Mouse (Mus musculus) left cerebral cortex, adult 2 months (tissue): ENCODE measurements around the gene Gngt2. TPM values are rescaled to one million over a fixed set of nuclear protein-coding genes. Genes with fewer than 3 reads are reported as not detected.

Experiments used
- DNase-seq, 2 experiments: peaks; one replicate each; pipeline ENCODE4 v3.0.0; 2021 to 2022; ENCODE audit warnings: low spot score in 2 of 2, mixed read lengths in 1 of 2; ENCODE audit errors: extremely low spot score in 1 of 2
- H3K27ac ChIP-seq: fragments of 200-600 bp; 2 replicates; pipeline ENCODE4 v1.8.1; 2022
- H3K4me3 ChIP-seq: fragments of 200-600 bp; 2 replicates; pipeline ENCODE4 v1.8.1; 2022
- CTCF ChIP-seq: fragments of 200-600 bp; IDR thresholded peaks from 2 replicates; pipeline ENCODE4 v1.8.1; 2022; ENCODE audit warnings: antibody characterized with exemption, mild to moderate bottlenecking, moderate library complexity
- intact Hi-C: fragments of 180-260 bp; cut with DNase I; formaldehyde crosslinking; loops from one replicate; pipeline ENCODE4 v1.15.1; 2025
- long read RNA-seq, 2 experiments: library from polyadenylated mRNA; stranded (forward); transcript quantifications; one replicate each; pipeline ENCODE4 v2.0.0; 2021; ENCODE audit warnings: borderline mapping rate in 2 of 2
- total RNA-seq, 2 experiments: library from RNA; stranded (reverse); gene quantifications; 2 replicates each; pipeline ENCODE4 v1.2.3; 2021

The Gngt2 gene
- total RNA-seq, result 1 to 10 TPM; 2.3 to 3.3 TPM
- long read RNA-seq, experiment 1, partial matches to known transcripts, result 0 of 1 reads
- long read RNA-seq, experiment 1, other reads (novel, unspliced or antisense), result 0 of 1 reads
- long read RNA-seq, experiment 2, result 0 reads

GRCm38 (mm10) chr11:95837059-95837458 is at the start of gene Gngt2:
Gene Gngt2, plus strand, starts transcription at chr11:95837216.
- intact Hi-C loops, result no loop called here
- TF ChIP-seq CTCF, result no peak
- DNase-seq, result no peak
- no peak within 1 kb of the TSS for H3K4me3 ChIP-seq
- 0 out of 2 replicates have a peak within 1 kb of the TSS, but pooled peaks have one; percentile 32 for H3K27ac ChIP-seq

- intact Hi-C loops, result no loop called here
- TF ChIP-seq CTCF, result no peak
- H3K27ac ChIP-seq, result no peak overlapping the region
- no peak overlapping the region for H3K4me3 ChIP-seq
- DNase-seq, result no peak
Measured at GRCm38 (mm10) chr11:95789451-95789891, 47.5 kb upstream of the Gngt2 start.

GRCm38 (mm10) chr11:95791787-95792186 is 45.2 kb upstream of the Gngt2 start:
- intact Hi-C loops, result no loop called here
- DNase-seq, result peak; percentile 24 to 36
- H3K4me3 ChIP-seq, result no peak overlapping the region

GRCm38 (mm10) chr11:95792950-95793509 is 44.0 kb upstream of the Gngt2 start:
- no peak for DNase-seq
- intact Hi-C loops, result no loop called here
- TF ChIP-seq CTCF, result no peak
- Histone ChIP-seq H3K27ac (no peak overlapping the region), H3K4me3 (no peak overlapping the region)

More at GRCm38 (mm10) chr11:95791787-95792186, 45.2 kb upstream of the Gngt2 start:
- no peak for TF ChIP-seq CTCF
- H3K27ac ChIP-seq, result no peak overlapping the region

GRCm38 (mm10) chr11:95794201-95794600 is 42.8 kb upstream of the Gngt2 start:
- no peak overlapping the region for H3K27ac ChIP-seq
- no peak overlapping the region for H3K4me3 ChIP-seq
- no peak for TF ChIP-seq CTCF
- no peak for DNase-seq
- intact Hi-C loops, result no loop called here

GRCm38 (mm10) chr11:95795582-95795981 is 41.4 kb upstream of the Gngt2 start:
- Histone ChIP-seq H3K4me3 (no peak overlapping the region), H3K27ac (no peak overlapping the region)
- no peak for TF ChIP-seq CTCF
- no peak for DNase-seq
- intact Hi-C loops, result no loop called here

- no peak for TF ChIP-seq CTCF
- H3K4me3 ChIP-seq, result no peak overlapping the region
- intact Hi-C loops, result no loop called here
- no peak for DNase-seq
- H3K27ac ChIP-seq, result no peak overlapping the region
Measured at GRCm38 (mm10) chr11:95805010-95805409, 32.0 kb upstream of the Gngt2 start.

- intact Hi-C loops, result no loop called here
- TF ChIP-seq CTCF, result no peak
- DNase-seq, result no peak
- Histone ChIP-seq H3K4me3 (no peak overlapping the region), H3K27ac (no peak overlapping the region)
Measured at GRCm38 (mm10) chr11:95805527-95805926, 31.5 kb upstream of the Gngt2 start.

GRCm38 (mm10) chr11:95807884-95808283 is 29.1 kb upstream of the Gngt2 start:
- intact Hi-C loops, result no loop called here
- Histone ChIP-seq H3K4me3 (no peak overlapping the region), H3K27ac (no peak overlapping the region)
- TF ChIP-seq CTCF, result no peak
- DNase-seq, result no peak

- Histone ChIP-seq H3K4me3 (no peak overlapping the region), H3K27ac (no peak overlapping the region)
- no peak for TF ChIP-seq CTCF
- DNase-seq, result no peak
- intact Hi-C loops, result no loop called here
Measured at GRCm38 (mm10) chr11:95808448-95809011, 28.5 kb upstream of the Gngt2 start.

- intact Hi-C loops, result no loop called here
- TF ChIP-seq CTCF, result no peak
- H3K27ac ChIP-seq, result no peak overlapping the region
- no peak overlapping the region for H3K4me3 ChIP-seq
- no peak for DNase-seq
Measured at GRCm38 (mm10) chr11:95809603-95810002, 27.4 kb upstream of the Gngt2 start.

- intact Hi-C loops, result no loop called here
- TF ChIP-seq CTCF, result no peak
- DNase-seq, result no peak
- Histone ChIP-seq H3K27ac (no peak overlapping the region), H3K4me3 (no peak overlapping the region)
Measured at GRCm38 (mm10) chr11:95810828-95811227, 26.2 kb upstream of the Gngt2 start.

- DNase-seq, result no peak
- intact Hi-C loops, result no loop called here
- TF ChIP-seq CTCF, result no peak
- H3K27ac ChIP-seq, result no peak overlapping the region
- H3K4me3 ChIP-seq, result no peak overlapping the region
Measured at GRCm38 (mm10) chr11:95811741-95812140, 25.3 kb upstream of the Gngt2 start.
